Mouse (Mus musculus): ENCODE measurements around the gene Cd9. TPM values are rescaled to one million over a fixed set of nuclear protein-coding genes. Genes with fewer than 3 reads are reported as not detected.

Cd9 gene
- total RNA-seq (2021) = 10 to 100 TPM; 77.7 to 79.8 TPM

GRCm38 (mm10) chr6:125494092-125494871, at the start of gene Cd9:
Gene Cd9 (minus strand): TSS chr6:125494791.
- DNase-seq = peak; percentile 78 to 80
- intact Hi-C loops (cut with DNase I) = loop anchor here (1.0 to 2.0 kb wide), 2 partner anchors 21 to 68 kb away; no protein-coding TSS in a partner anchor

GRCm38 (mm10) chr6:125541296-125541695, 46.7 kb upstream of the Cd9 start:
- intact Hi-C loops (cut with DNase I) = no loop called here
- DNase-seq = no peak

- intact Hi-C loops (cut with DNase I) = no loop called here
- DNase-seq = no peak
Observed at GRCm38 (mm10) chr6:125540826-125541225, 46.2 kb upstream of the Cd9 start.

- DNase-seq = no peak
- intact Hi-C loops (cut with DNase I) = no loop called here
Observed at GRCm38 (mm10) chr6:125540199-125540598, 45.6 kb upstream of the Cd9 start.

GRCm38 (mm10) chr6:125539423-125539822, 44.8 kb upstream of the Cd9 start:
- intact Hi-C loops (cut with DNase I) = no loop called here
- DNase-seq = no peak

GRCm38 (mm10) chr6:125538469-125538868, 43.9 kb upstream of the Cd9 start:
- intact Hi-C loops (cut with DNase I) = no loop called here
- DNase-seq = no peak

- intact Hi-C loops (cut with DNase I) = no loop called here
- no peak for DNase-seq
Observed at GRCm38 (mm10) chr6:125534990-125535389, 40.4 kb upstream of the Cd9 start.

- intact Hi-C loops (cut with DNase I) = no loop called here
Observed at GRCm38 (mm10) chr6:125533104-125533650, 38.6 kb upstream of the Cd9 start.

GRCm38 (mm10) chr6:125529479-125529878, 34.9 kb upstream of the Cd9 start:
- intact Hi-C loops (cut with DNase I) = loop anchor here (1.0 kb wide), 1 partner anchor 71 kb away; no protein-coding TSS in a partner anchor

More at GRCm38 (mm10) chr6:125533104-125533650, 38.6 kb upstream of the Cd9 start:
- no peak for DNase-seq

GRCm38 (mm10) chr6:125528614-125529200, 34.1 kb upstream of the Cd9 start:
- intact Hi-C loops (cut with DNase I) = loop anchor here (1.0 kb wide), 1 partner anchor 72 kb away; no protein-coding TSS in a partner anchor
- DNase-seq = no peak

More at GRCm38 (mm10) chr6:125529479-125529878, 34.9 kb upstream of the Cd9 start:
- DNase-seq = peak; percentile 59 to 64

GRCm38 (mm10) chr6:125526066-125526465, 31.5 kb upstream of the Cd9 start:
- intact Hi-C loops (cut with DNase I) = no loop called here

GRCm38 (mm10) chr6:125524027-125524426, 29.4 kb upstream of the Cd9 start:
- intact Hi-C loops (cut with DNase I) = no loop called here
- no peak for DNase-seq

More at GRCm38 (mm10) chr6:125526066-125526465, 31.5 kb upstream of the Cd9 start:
- DNase-seq = no peak

GRCm38 (mm10) chr6:125521558-125522193, 27.1 kb upstream of the Cd9 start:
- intact Hi-C loops (cut with DNase I) = no loop called here
- DNase-seq = no peak

- peak; percentile 78 to 86 for DNase-seq
- intact Hi-C loops (cut with DNase I) = loop anchor here (2.0 kb wide), 1 partner anchor 21 kb away; the partner anchor contains the start of gene Cd9
Observed at GRCm38 (mm10) chr6:125515503-125516315, 21.1 kb upstream of the Cd9 start.

- intact Hi-C loops (cut with DNase I) = loop anchor here (5.0 kb wide), 1 partner anchor 89 kb away; no protein-coding TSS in a partner anchor
- peak; percentile 73 for DNase-seq
Observed at GRCm38 (mm10) chr6:125512950-125513596, 18.5 kb upstream of the Cd9 start.

GRCm38 (mm10) chr6:125511196-125511595, 16.6 kb upstream of the Cd9 start:
- no peak for DNase-seq
- intact Hi-C loops (cut with DNase I) = loop anchor here (5.0 kb wide), 1 partner anchor 91 kb away; no protein-coding TSS in a partner anchor

GRCm38 (mm10) chr6:125510645-125511044, 16.1 kb upstream of the Cd9 start:
- DNase-seq = no peak
- intact Hi-C loops (cut with DNase I) = loop anchor here (5.0 kb wide), 1 partner anchor 92 kb away; no protein-coding TSS in a partner anchor

GRCm38 (mm10) chr6:125509783-125510182, 15.2 kb upstream of the Cd9 start:
- intact Hi-C loops (cut with DNase I) = loop anchor here (5.0 kb wide), 1 partner anchor 93 kb away; no protein-coding TSS in a partner anchor

GRCm38 (mm10) chr6:125506427-125506826, 11.8 kb upstream of the Cd9 start:
- DNase-seq = no peak
- intact Hi-C loops (cut with DNase I) = no loop called here

More at GRCm38 (mm10) chr6:125509783-125510182, 15.2 kb upstream of the Cd9 start:
- DNase-seq = no peak

All from heart, postnatal 10 days (tissue).